In genomic region chr4:101617742-101618141, GRCm38 (mm10) we compare ENCODE assay signal across 22 mouse cellular contexts. TPM values are rescaled to one million over a fixed set of nuclear protein-coding genes. Genes with fewer than 3 reads are reported as not detected.
DNase-seq lines count a peak whose midpoint lies in the region; ATAC-seq and TF ChIP-seq lines count a peak whose summit lies in the region.
"Had no signal": no experiment of that assay in that cellular context is flagged by ENCODE, and none has a peak within 500 bp of the region (broad histone marks: within the 10 kb centered on the region; RNA-seq: fewer than 3 reads in every experiment).

No protein-coding gene starts in this region.

- no peak for DNase-seq in lung, embryonic 14.5 days
- DNase-seq in lung, adult 18-20 months = no peak
- no peak for DNase-seq in Patski (ENCODE audit: low read depth, low spot score)
- no peak for DNase-seq in testis, postnatal 14 days (ENCODE audit: low spot score)
- DNase-seq: adrenal gland, postnatal 36 days; cerebellum, adult 11-12 months; cerebellum, postnatal 14 days; gastrocnemius, postnatal 36 days; heart, postnatal 4 days; kidney, adult 18-20 months; layer of hippocampus, postnatal 36 days; lung, postnatal 10 days; thymus, postnatal 14 days had no signal

- no peaks in the 10 kb centered on the region for H3K9me3 ChIP-seq in intestine, postnatal 0 days (ENCODE audit: control insufficient read depth)
- H3K9me3 ChIP-seq in intestine, embryonic 16.5 days (ENCODE audit: control insufficient read depth, low read length) = no peaks in the 10 kb centered on the region
- no peaks in the 10 kb centered on the region for H3K9me3 ChIP-seq in lung, embryonic 14.5 days (ENCODE audit: low read depth, low read length)
- no peaks in the 10 kb centered on the region for H3K9me3 ChIP-seq in neural tube, embryonic 15.5 days (replicated peaks)
- H3K9me3 ChIP-seq: forebrain, embryonic 10.5 days; heart, embryonic 10.5 days; hindbrain, embryonic 15.5 days; limb, embryonic 13.5 days; liver, embryonic 15.5 days; midbrain, embryonic 10.5 days had no signal

- in situ Hi-C loops in Patski (cut with MboI; ENCODE audit: low pct_unique_long_range_greater_than_20kb) = no loop called here

- H3K27me3 ChIP-seq in intestine, postnatal 0 days (replicated peaks; ENCODE audit: control insufficient read depth, insufficient read depth, low read length) = no peaks in the 10 kb centered on the region
- H3K27me3 ChIP-seq in intestine, embryonic 16.5 days (replicated peaks; ENCODE audit: control insufficient read depth, insufficient read depth, low read length) = no peaks in the 10 kb centered on the region
- no peaks in the 10 kb centered on the region for H3K27me3 ChIP-seq in lung, embryonic 14.5 days (ENCODE audit: insufficient read depth, low read length)
- H3K27me3 ChIP-seq in Patski = no peaks in the 10 kb centered on the region
- no peaks in the 10 kb centered on the region for H3K27me3 ChIP-seq in neural tube, embryonic 15.5 days (replicated peaks)
- H3K27me3 ChIP-seq: hindbrain, embryonic 15.5 days; limb, embryonic 13.5 days; liver, embryonic 15.5 days had no signal

- CTCF ChIA-PET in Patski (lab: Charles Lee) = no interaction called here

- H3K36me3 ChIP-seq in intestine, postnatal 0 days (ENCODE audit: control insufficient read depth, insufficient read depth) = no peaks in the 10 kb centered on the region
- no peaks in the 10 kb centered on the region for H3K36me3 ChIP-seq in intestine, embryonic 16.5 days (ENCODE audit: control insufficient read depth, insufficient read depth, low read length)
- no peaks in the 10 kb centered on the region for H3K36me3 ChIP-seq in lung, embryonic 14.5 days (ENCODE audit: insufficient read depth)
- H3K36me3 ChIP-seq in neural tube, embryonic 15.5 days = peaks cover 81% of the 10 kb centered on the region
- H3K36me3 ChIP-seq: forebrain, embryonic 10.5 days; heart, embryonic 10.5 days; limb, embryonic 13.5 days; liver, embryonic 15.5 days; midbrain, embryonic 10.5 days had no signal

- no peaks in the 10 kb centered on the region for H3K4me1 ChIP-seq in intestine, postnatal 0 days (replicated peaks; ENCODE audit: control insufficient read depth, insufficient read depth, low read length)
- H3K4me1 ChIP-seq in intestine, embryonic 16.5 days (ENCODE audit: control insufficient read depth, insufficient read depth, low read length) = no peaks in the 10 kb centered on the region
- no peaks in the 10 kb centered on the region for H3K4me1 ChIP-seq in lung, embryonic 14.5 days (ENCODE audit: insufficient read depth)
- no peaks in the 10 kb centered on the region for H3K4me1 ChIP-seq in neural tube, embryonic 15.5 days
- H3K4me1 ChIP-seq: forebrain, embryonic 10.5 days; heart, embryonic 10.5 days; hindbrain, embryonic 15.5 days; limb, embryonic 13.5 days; liver, embryonic 15.5 days; midbrain, embryonic 10.5 days had no signal

- POLR2A ChIA-PET in Patski (lab: Charles Lee) = no interaction called here

- ATAC-seq in intestine, postnatal 0 days = no peak
- no peak for ATAC-seq in intestine, embryonic 16.5 days
- ATAC-seq in lung, embryonic 14.5 days (ENCODE audit: insufficient read depth) = no peak
- no peak for ATAC-seq in Patski
- ATAC-seq in neural tube, embryonic 15.5 days (ENCODE audit: low FRiP score) = no peak

- peak; percentile 34 for TF ChIP-seq CTCF in intestine, postnatal 0 days (IDR thresholded peaks at IDR 0.05; ENCODE audit: low read depth)
- TF ChIP-seq CTCF in lung, embryonic 14.5 days (IDR thresholded peaks at IDR 0.05; ENCODE audit: low read depth) = 0 out of 2 replicates have a peak, but pooled peaks have one; percentile 13
- TF ChIP-seq CTCF in Patski (IDR thresholded peaks at IDR 0.05) = peak; percentile 16

- WGBS in intestine, postnatal 0 days = 64% methylated on average over 2 of the region's 2 CpGs
- 64% methylated on average over 2 of the region's 2 CpGs for WGBS in intestine, embryonic 16.5 days
- WGBS in lung, embryonic 14.5 days = 58% methylated on average over 2 of the region's 2 CpGs
- 70% methylated on average over 2 of the region's 2 CpGs for WGBS in neural tube, embryonic 15.5 days

- H3K4me2 ChIP-seq in intestine, postnatal 0 days (replicated peaks; ENCODE audit: low read depth) = no peak overlapping the region
- H3K4me2 ChIP-seq in intestine, embryonic 16.5 days (ENCODE audit: low read depth, low read length) = no peak overlapping the region
- H3K4me2 ChIP-seq in lung, embryonic 14.5 days = no peak overlapping the region
- no peak overlapping the region for H3K4me2 ChIP-seq in neural tube, embryonic 15.5 days
- H3K4me2 ChIP-seq: hindbrain, embryonic 15.5 days; limb, embryonic 13.5 days; liver, embryonic 15.5 days had no signal

- no peak overlapping the region for H3K9ac ChIP-seq in intestine, postnatal 0 days (ENCODE audit: low read depth, low read length)
- H3K9ac ChIP-seq in intestine, embryonic 16.5 days (ENCODE audit: low read depth, low read length) = no peak overlapping the region
- H3K9ac ChIP-seq in lung, embryonic 14.5 days = no peak overlapping the region
- H3K9ac ChIP-seq in neural tube, embryonic 15.5 days (replicated peaks) = no peak overlapping the region
- H3K9ac ChIP-seq: hindbrain, embryonic 15.5 days; limb, embryonic 13.5 days; liver, embryonic 15.5 days had no signal

- H3K27ac ChIP-seq in intestine, postnatal 0 days (ENCODE audit: low read depth, low read length) = no peak overlapping the region
- no peak overlapping the region for H3K27ac ChIP-seq in intestine, embryonic 16.5 days (ENCODE audit: low read length)
- no peak overlapping the region for H3K27ac ChIP-seq in lung, embryonic 14.5 days (ENCODE audit: low read depth)
- H3K27ac ChIP-seq in neural tube, embryonic 15.5 days (replicated peaks) = no peak overlapping the region
- H3K27ac ChIP-seq: forebrain, embryonic 10.5 days; heart, embryonic 10.5 days; hindbrain, embryonic 15.5 days; limb, embryonic 13.5 days; liver, embryonic 15.5 days; midbrain, embryonic 10.5 days had no signal

- H3K4me3 ChIP-seq in intestine, postnatal 0 days (ENCODE audit: low read depth, low read length) = no peak overlapping the region
- no peak overlapping the region for H3K4me3 ChIP-seq in intestine, embryonic 16.5 days (ENCODE audit: low read length)
- H3K4me3 ChIP-seq in lung, embryonic 14.5 days (ENCODE audit: low read depth, low read length) = no peak overlapping the region
- no peak overlapping the region for H3K4me3 ChIP-seq in neural tube, embryonic 15.5 days (replicated peaks)
- H3K4me3 ChIP-seq: forebrain, embryonic 10.5 days; heart, embryonic 10.5 days; hindbrain, embryonic 15.5 days; limb, embryonic 13.5 days; liver, embryonic 15.5 days; midbrain, embryonic 10.5 days had no signal

RNA-seq across cellular contexts. Expression of gene Leprot, which starts 29.8 kb away (rescaled TPM):
- 130 and 137 TPM in 2 replicates for polyA plus RNA-seq in intestine, postnatal 0 days (2015; fragmentation: Nextera tagmentation; extraction: Ambion mirVana)
- polyA plus RNA-seq in intestine, embryonic 16.5 days (2015; fragmentation: Nextera tagmentation; extraction: Ambion mirVana) = 116 and 118 TPM in 2 replicates
- polyA plus RNA-seq in lung, embryonic 14.5 days (2014; fragmentation: Nextera tagmentation; extraction: Ambion mirVana) = 87.9 and 88.4 TPM in 2 replicates
- 66.2 TPM for polyA plus RNA-seq in Patski (2021)
- polyA plus RNA-seq in neural tube, embryonic 15.5 days (2015; fragmentation: Nextera tagmentation; extraction: Ambion mirVana) = 75.6 and 77.5 TPM in 2 replicates
